Mouse (Mus musculus) embryonic facial prominence, embryonic 13.5 days (tissue): ENCODE measurements around the gene Tle6. TPM values are rescaled to one million over a fixed set of nuclear protein-coding genes. Genes with fewer than 3 reads are reported as not detected.

Experiments used
- ATAC-seq: fragments of 200-750 bp; cut with Nextera tagmentation; 2 replicates; pipeline ENCODE4 v1.8.0; 2017; ENCODE audit warnings: low read depth; ENCODE audit not compliant: insufficient number of reproducible peaks, insufficient read depth, low FRiP score, low TSS enrichment
- H3K27ac ChIP-seq: fragments of 300-500 bp; sonication (generic); 2 replicates; pipeline ENCODE4 v1.5.1; 2015; ENCODE audit warnings: moderate library complexity, mild to moderate bottlenecking, inconsistent platforms
- H3K27me3 ChIP-seq: fragments of 300-500 bp; sonication (generic); 2 replicates; pipeline ENCODE4 v1.6.1; 2015; ENCODE audit warnings: mild to moderate bottlenecking, inconsistent platforms
- H3K36me3 ChIP-seq: fragments of 300-500 bp; sonication (generic); 2 replicates; pipeline ENCODE4 v1.6.1; 2015; ENCODE audit warnings: mild to moderate bottlenecking, inconsistent platforms
- H3K4me1 ChIP-seq: fragments of 300-500 bp; sonication (generic); 2 replicates; pipeline ENCODE4 v1.6.1; 2015; ENCODE audit warnings: inconsistent platforms
- H3K4me2 ChIP-seq: fragments of 300-500 bp; sonication (generic); 2 replicates; pipeline ENCODE4 v1.6.1; 2015; ENCODE audit warnings: moderate library complexity, mild to moderate bottlenecking, inconsistent platforms
- H3K4me3 ChIP-seq: fragments of 300-500 bp; sonication (generic); 2 replicates; pipeline ENCODE4 v1.5.1; 2015; ENCODE audit warnings: mild to moderate bottlenecking, inconsistent platforms
- H3K9ac ChIP-seq: fragments of 300-500 bp; sonication (generic); 2 replicates; pipeline ENCODE4 v1.6.1; 2015; ENCODE audit warnings: mild to moderate bottlenecking, inconsistent platforms
- H3K9me3 ChIP-seq: fragments of 300-500 bp; sonication (generic); 2 replicates; pipeline ENCODE4 v1.6.1; 2016; ENCODE audit warnings: inconsistent platforms
- WGBS: fragments of 180-500 bp; shearing (Covaris S2); methylation state at CpG from one replicate; pipeline ENCODE4 v1.1.7; 2015; ENCODE audit warnings: mixed read lengths; 5-methylcytosine and 5-hydroxymethylcytosine counted together
- polyA plus RNA-seq: library from polyadenylated mRNA; unstranded; fragments of >200 nt; fragmentation: Nextera tagmentation; extraction: Ambion mirVana; gene quantifications from 2 replicates; pipeline ENCODE4 v1.2.1, GENCODE M21; 2015

Tle6 gene
- polyA plus RNA-seq, 1 experiment from 2014 or later: 17.2 TPM

DNA sequence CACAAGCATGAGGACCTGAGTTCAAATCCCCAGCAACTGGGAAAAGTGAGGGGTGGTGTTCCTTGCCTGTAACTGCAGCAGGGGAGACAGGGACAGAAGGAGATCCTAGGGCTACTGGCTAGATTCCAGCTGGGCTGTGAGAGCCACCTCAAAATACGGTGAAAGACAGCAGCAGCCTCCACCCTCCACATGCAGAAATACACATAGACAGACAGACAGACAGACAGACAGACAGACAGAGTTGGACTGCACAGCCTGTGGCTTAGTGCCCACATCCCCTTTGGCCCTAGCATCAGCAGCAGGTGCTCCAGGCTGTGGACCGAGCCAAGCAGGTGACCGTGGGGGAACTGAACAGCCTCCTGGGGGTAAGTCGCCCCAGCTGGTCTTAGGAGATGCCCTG, 20.9 kb downstream of the Tle6 start:
- Histone ChIP-seq H3K36me3 (peaks cover 56% of the 10 kb centered on the region), H3K9ac (peak overlapping the region; percentile 54), H3K4me1 (peaks cover 65% of the 10 kb centered on the region), H3K27me3 (peaks cover 5% of the 10 kb centered on the region), H3K9me3 (no peaks in the 10 kb centered on the region), H3K27ac (no peak overlapping the region), H3K4me2 (peak overlapping the region; percentile 27), H3K4me3 (no peak overlapping the region)
- WGBS: 76% methylated on average over 4 of the region's 4 CpGs
- no peak for ATAC-seq

DNA sequence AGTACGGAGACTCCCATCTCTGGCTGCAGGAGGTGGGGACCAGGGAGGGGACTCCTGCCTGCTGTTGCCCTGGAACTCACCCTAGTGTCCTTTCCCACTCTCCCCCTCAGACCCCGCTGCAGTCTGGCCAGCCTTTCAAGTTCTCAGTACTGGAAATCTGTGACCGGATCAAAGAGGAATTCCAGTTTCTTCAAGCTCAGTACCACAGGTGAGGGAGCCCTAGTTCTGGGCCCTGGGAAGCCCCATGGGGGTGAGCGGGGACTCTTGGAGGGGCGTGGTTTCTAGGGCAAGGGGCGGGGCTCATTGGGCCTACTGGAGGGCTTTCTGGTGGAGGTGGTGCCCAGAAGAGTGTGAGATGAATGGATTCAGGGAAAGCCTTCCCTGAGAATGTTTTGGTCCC, 25.2 kb downstream of the Tle6 start:
- Histone ChIP-seq H3K36me3 (peaks cover 24% of the 10 kb centered on the region), H3K4me1 (peaks cover 76% of the 10 kb centered on the region), H3K4me3 (peak overlapping the region; percentile 77), H3K9me3 (no peaks in the 10 kb centered on the region), H3K27me3 (peaks cover 14% of the 10 kb centered on the region), H3K27ac (peak overlapping the region; percentile 81), H3K4me2 (peak overlapping the region; percentile 86), H3K9ac (peak overlapping the region; percentile 88)
- no peak for ATAC-seq
- WGBS: 1% methylated on average over 6 of the region's 6 CpGs

DNA sequence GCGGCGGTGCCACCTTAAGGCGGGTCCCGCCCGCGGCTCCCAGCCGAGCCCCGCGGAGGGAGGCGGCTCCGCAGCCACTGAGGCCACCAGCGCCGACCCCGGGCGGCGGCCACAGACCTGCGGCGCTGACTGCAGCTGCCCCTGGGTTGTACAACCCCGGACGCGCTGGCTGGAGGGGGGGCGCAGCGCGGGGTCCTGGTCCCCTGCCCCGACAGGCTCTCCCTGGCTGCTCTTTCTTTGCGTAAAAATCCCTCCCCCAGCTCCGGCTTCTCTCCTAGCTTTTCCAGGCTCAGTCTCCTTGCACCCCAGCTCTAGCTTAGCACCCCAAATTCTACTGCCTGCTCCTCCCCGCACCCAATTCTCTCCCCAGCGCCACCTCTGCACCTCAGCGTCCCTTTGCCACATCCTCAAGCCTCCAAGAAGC, 25.7 kb downstream of the Tle6 start:
- WGBS: under 1% methylated on average over 30 of the region's 30 CpGs
- peaks cover 19% of the 10 kb centered on the region for H3K36me3 ChIP-seq
- peak overlapping the region; percentile 86 for H3K4me2 ChIP-seq
- H3K9ac ChIP-seq: peak overlapping the region; percentile 88
- peak overlapping the region; percentile 81 for H3K27ac ChIP-seq
- H3K4me3 ChIP-seq: peak overlapping the region; percentile 77
- no peaks in the 10 kb centered on the region for H3K9me3 ChIP-seq
- H3K4me1 ChIP-seq: peaks cover 76% of the 10 kb centered on the region
- peaks cover 14% of the 10 kb centered on the region for H3K27me3 ChIP-seq
- no peak for ATAC-seq

DNA sequence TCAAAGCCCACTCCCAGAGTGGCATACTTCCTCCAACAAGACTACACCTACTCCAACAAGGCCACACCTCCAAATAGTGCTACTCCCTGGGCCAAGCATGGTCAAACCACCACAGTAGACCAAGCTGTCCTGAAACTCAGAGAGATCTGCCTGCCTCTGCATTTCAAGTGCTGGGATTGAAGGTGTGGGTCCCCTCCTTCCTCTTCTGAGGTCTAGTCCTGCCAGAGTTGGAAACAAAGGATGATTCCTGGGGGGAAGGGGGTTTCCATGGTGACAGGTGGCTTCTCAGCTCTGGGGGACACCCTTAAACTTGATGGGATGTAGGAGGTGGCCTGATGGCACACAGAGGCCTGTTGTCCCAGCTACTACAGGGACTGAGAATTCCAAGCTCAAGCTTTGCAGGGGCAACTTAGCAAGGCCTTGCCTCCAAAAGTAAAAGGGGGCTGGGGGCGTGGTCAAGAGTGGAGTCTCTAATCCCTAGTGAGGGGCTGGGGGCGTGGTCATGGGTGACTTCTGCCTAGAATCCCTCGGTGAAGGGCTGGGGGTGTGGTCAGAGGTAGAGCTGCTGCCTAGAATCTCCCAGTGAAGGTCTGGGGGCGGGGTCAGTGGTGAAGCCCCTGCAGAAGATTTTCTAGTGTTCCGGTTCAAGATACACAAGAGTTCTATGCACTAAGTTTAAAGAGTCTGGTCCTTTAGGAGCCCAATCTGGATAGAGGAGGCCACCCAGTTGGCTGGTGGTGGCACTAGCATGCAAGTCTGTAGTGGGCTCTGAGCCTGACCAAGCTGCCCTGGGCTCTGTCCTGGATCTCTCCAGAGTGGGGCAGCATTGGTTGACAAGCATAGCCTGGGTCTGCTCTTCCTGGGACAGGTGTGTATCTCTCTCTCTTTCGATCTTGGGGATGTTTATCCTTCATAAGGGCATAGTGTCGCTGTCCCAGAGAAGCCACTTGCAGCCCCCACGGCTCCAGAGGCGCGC, 26.5 kb downstream of the Tle6 start, which contains the start of gene Tle2:
Gene Tle2, plus strand, starts transcription at position 481 of the 976 bp plus-strand sequence.
- H3K9me3 ChIP-seq: no peaks in the 10 kb centered on the region
- ATAC-seq: no peak
- H3K36me3 ChIP-seq: peaks cover 17% of the 10 kb centered on the region
- peaks cover 81% of the 10 kb centered on the region for H3K4me1 ChIP-seq
- peak within 1 kb of the TSS; percentile 77 for H3K4me3 ChIP-seq
- peaks cover 14% of the 10 kb centered on the region for H3K27me3 ChIP-seq
- H3K27ac ChIP-seq: peak within 1 kb of the TSS; percentile 95
- peak within 1 kb of the TSS; percentile 88 for H3K9ac ChIP-seq
- 19% methylated on average over 10 of the region's 10 CpGs for WGBS
- H3K4me2 ChIP-seq: peak within 1 kb of the TSS; percentile 86

DNA sequence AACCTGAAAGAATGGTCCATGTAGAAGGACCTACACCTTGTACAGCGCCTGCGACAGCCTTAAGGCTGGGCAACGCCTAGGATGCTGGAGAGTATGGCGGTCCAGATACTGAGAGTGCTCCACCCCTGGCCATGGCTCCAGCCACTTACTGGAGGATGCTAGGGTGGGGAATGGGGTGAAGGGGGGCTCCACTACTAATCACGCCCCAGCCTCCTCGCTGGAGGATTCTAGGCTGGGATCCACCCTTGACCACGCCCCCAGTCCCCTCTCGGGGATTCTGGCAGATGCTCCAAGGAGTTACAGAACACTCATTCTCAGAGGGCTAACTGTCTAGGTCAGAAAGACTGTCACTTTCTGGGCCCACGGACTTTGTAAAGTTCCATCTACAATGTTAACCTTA, 27.9 kb downstream of the Tle6 start:
- no peak overlapping the region for H3K4me3 ChIP-seq
- WGBS: 14% methylated on average over 9 of the region's 9 CpGs
- peaks cover 87% of the 10 kb centered on the region for H3K4me1 ChIP-seq
- peaks cover 14% of the 10 kb centered on the region for H3K27me3 ChIP-seq
- peak overlapping the region; percentile 75; the same call in 1 of the 2 replicates for H3K4me2 ChIP-seq
- no peaks in the 10 kb centered on the region for H3K9me3 ChIP-seq
- no peak for ATAC-seq
- H3K27ac ChIP-seq: peak overlapping the region; percentile 95
- H3K9ac ChIP-seq: 0 out of 2 replicates have a peak overlapping the region, but pooled peaks have one; percentile 27
- peaks cover 11% of the 10 kb centered on the region for H3K36me3 ChIP-seq

DNA sequence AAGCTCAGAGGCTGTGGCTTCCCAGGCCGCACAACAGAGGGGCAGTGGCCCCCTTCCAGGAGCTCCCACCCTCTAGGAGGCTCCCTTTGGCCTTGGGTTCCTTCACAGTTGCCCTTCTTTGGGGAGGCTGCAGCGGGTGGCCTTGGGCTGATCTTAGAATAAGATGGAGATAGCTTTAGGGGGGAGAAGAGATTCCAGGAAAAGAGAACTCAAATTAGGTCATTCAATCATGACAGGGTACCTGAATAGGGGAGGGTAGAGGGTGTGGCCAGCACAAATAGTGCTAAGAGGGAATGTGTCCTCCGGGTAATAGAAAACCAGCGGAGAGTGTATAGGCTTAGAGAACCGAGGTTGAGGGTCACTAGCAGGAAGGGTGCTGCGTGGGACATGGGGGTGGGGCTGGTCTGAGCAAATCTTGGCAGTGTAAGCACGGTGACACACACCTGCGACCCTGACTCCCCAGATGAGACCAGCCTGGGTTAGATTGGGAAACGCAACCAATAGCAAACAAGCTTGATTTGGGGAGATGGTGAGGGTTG, 28.7 kb downstream of the Tle6 start:
- Histone ChIP-seq H3K9me3 (no peaks in the 10 kb centered on the region), H3K4me3 (peak overlapping the region; percentile 44), H3K27me3 (peaks cover 13% of the 10 kb centered on the region), H3K36me3 (peaks cover 7% of the 10 kb centered on the region; the same call in 1 of the 2 replicates), H3K4me2 (peak overlapping the region; percentile 75), H3K9ac (peak overlapping the region; percentile 59; the same call in 1 of the 2 replicates), H3K4me1 (peaks cover 85% of the 10 kb centered on the region), H3K27ac (peak overlapping the region; percentile 95)
- 6% methylated on average over 9 of the region's 9 CpGs for WGBS
- ATAC-seq: no peak

DNA sequence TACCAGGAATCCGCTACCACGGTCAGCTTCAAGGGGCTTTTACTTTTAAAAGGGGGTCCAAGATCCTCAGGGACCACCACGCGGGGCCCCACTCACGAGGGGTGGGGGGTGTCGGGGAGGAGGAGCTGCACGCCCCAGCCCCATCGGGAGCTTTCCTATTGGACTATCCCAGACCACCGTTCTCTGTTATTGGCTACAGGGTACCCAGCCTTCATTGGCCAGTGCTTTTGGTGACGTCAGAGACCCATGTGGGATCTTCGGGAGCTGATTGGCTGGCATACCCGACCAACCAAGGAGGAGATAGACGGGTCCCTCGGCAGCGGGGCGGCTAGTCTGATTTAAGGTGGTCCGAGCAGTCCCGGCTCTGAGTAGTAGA, 29.4 kb downstream of the Tle6 start:
- Histone ChIP-seq H3K4me3 (peak overlapping the region; percentile 44), H3K36me3 (peaks cover 11% of the 10 kb centered on the region; the same call in 1 of the 2 replicates), H3K27ac (peak overlapping the region; percentile 95), H3K9ac (peak overlapping the region; percentile 59; the same call in 1 of the 2 replicates), H3K27me3 (peaks cover 10% of the 10 kb centered on the region), H3K9me3 (no peaks in the 10 kb centered on the region), H3K4me1 (peaks cover 78% of the 10 kb centered on the region), H3K4me2 (peak overlapping the region; percentile 75)
- under 1% methylated on average over 18 of the region's 18 CpGs for WGBS
- peak; percentile 91 for ATAC-seq

DNA sequence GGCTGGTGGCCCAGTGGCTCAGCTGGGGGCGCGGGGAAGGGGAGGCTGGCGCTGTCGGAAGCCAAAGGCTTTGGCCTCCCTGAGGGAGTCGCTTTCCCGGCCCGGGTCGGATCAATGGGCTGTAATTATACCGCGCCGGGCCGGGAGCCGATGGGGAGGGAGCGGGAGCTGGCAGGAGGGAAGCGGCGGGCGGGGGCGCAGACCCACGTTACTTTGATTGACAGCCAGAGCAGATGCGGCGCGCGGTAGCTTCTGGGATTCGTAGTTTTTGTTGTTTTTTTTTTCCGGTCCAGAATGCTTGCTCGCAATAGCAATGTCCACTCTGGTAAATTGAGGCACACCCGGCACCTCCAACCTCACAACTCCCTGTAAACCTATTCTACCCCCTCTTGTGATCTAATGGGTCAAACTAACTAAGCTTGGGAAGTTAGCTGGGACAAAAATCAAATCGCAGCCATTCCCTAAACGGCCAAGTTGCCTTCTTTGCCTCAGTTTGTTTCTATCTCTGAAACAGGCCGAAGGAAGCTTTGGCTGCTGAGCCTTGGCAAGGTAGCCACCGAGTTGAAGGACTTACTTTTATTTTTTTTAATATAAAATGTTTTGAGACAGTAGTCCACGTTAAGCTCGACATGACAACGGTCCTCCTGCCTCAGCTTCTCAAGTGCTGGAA, 29.9 kb downstream of the Tle6 start:
- ATAC-seq: peak; percentile 50

DNA sequence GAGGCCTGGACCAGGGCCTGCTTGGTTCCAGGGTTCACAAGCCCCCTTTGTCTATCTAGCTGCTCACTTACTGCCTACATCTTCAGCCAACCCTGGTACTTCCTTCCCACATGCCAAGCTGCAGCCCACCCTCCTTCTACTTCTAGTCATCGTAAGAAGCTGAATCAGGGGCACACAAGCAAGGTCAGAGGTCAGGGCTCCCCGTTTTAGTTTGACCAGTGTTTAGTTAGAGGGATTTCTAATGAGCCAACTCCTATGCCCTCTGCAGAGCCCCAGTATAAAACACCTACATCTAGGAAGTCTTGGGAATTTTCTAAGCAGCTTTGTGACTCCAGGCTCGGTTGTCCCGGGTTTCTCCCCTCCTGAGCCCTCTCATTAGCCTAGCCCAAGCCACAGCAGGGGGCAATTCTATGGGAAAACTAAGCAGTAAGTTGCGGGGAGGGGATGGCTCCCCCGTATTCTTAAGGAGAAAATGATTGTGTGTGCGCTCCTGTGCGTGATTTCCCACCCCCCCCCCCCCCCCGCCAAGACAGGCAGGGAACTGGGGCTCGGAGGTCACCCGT, 30.6 kb downstream of the Tle6 start:
- Histone ChIP-seq H3K9ac (peak overlapping the region; percentile 38; the same call in 1 of the 2 replicates), H3K36me3 (peaks cover 23% of the 10 kb centered on the region), H3K9me3 (no peaks in the 10 kb centered on the region), H3K4me3 (peak overlapping the region; percentile 44), H3K27me3 (peaks cover 10% of the 10 kb centered on the region; the same call in 1 of the 2 replicates), H3K4me2 (peak overlapping the region; percentile 75), H3K27ac (peak overlapping the region; percentile 95), H3K4me1 (peaks cover 76% of the 10 kb centered on the region)
- under 1% methylated on average over 10 of the region's 11 CpGs for WGBS
- ATAC-seq: 0 out of 2 replicates have a peak, but pooled peaks have one; percentile 1

More for the DNA sequence above, 29.9 kb downstream of the Tle6 start:
- H3K27ac ChIP-seq: peak overlapping the region; percentile 95
- H3K4me1 ChIP-seq: peaks cover 76% of the 10 kb centered on the region
- peaks cover 17% of the 10 kb centered on the region for H3K36me3 ChIP-seq
- no peaks in the 10 kb centered on the region for H3K9me3 ChIP-seq
- WGBS: 1% methylated on average over 34 of the region's 34 CpGs
- peak overlapping the region; percentile 75 for H3K4me2 ChIP-seq
- H3K4me3 ChIP-seq: peak overlapping the region; percentile 44
- peak overlapping the region; percentile 38; the same call in 1 of the 2 replicates for H3K9ac ChIP-seq
- H3K27me3 ChIP-seq: peaks cover 10% of the 10 kb centered on the region

DNA sequence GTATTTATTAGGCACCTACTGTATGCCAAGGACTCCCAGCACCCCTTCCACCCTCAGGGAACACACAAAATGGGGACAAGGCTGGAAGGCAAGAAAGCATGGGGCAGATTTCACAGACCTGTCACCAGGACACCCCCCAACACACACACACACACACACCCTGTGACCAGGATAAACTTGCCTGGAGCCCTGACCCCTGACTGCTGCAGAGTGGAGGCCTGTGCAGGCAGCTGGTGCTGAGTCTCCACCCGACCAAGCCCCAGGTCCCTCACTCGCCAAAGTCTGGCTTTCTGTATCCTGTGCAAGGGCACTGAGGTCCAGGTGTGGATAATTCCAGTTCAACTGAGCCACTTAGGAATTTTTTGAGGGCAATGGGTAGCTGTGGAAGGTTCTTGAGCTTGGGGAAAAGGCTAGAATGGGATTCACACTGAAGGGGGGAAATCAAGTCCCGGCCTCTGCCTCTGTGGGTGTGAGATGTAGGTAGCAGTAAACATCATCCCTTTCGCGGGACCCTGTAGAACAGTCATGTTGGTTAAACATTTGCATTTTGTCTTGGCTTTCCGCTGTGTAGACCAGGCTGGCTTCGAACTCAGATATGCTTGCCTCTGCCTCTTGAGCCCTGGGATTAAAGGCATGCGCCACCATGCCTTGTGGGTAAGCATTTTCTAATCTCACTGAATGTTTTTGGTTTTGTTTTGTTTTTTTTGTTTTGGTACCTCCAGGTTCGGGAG, 31.2 kb downstream of the Tle6 start:
- H3K27me3 ChIP-seq: peaks cover 10% of the 10 kb centered on the region; the same call in 1 of the 2 replicates
- peak overlapping the region; percentile 95 for H3K27ac ChIP-seq
- peaks cover 77% of the 10 kb centered on the region for H3K4me1 ChIP-seq
- no peak for ATAC-seq
- H3K4me3 ChIP-seq: no peak overlapping the region
- peaks cover 30% of the 10 kb centered on the region for H3K36me3 ChIP-seq
- no peaks in the 10 kb centered on the region for H3K9me3 ChIP-seq
- no peak overlapping the region for H3K4me2 ChIP-seq
- no peak overlapping the region for H3K9ac ChIP-seq
- WGBS: 36% methylated on average over 9 of the region's 9 CpGs
